Mouse (Mus musculus) cortical plate, adult 2 months (tissue): ENCODE results near the gene Prpsap1. TPM values are rescaled to one million over a fixed set of nuclear protein-coding genes. Genes with fewer than 3 reads are reported as not detected.
"Not testable (repeated sequence)": the region's sequence is repeated elsewhere in the genome, so short reads cannot be mapped to it uniquely, and the experiment has no call there.

Experiments
- H3K27ac ChIP-seq: fragments of 200-500 bp; 2 replicates; pipeline ENCODE4 v1.5.1; 2012; ENCODE audit warnings: low read length, control low read depth, inconsistent platforms; ENCODE audit not compliant: insufficient read depth
- H3K4me1 ChIP-seq: fragments of 200-500 bp; 2 replicates; pipeline ENCODE4 v1.6.1; 2011; ENCODE audit warnings: low read length; ENCODE audit not compliant: control insufficient read depth, insufficient read depth
- H3K4me3 ChIP-seq: fragments of 200-500 bp; 2 replicates; pipeline ENCODE4 v1.5.1; 2011; ENCODE audit warnings: mild to moderate bottlenecking, low read length, control low read depth; ENCODE audit not compliant: insufficient read depth
- CTCF ChIP-seq: fragments of 200-500 bp; IDR thresholded peaks from 2 replicates; pipeline ENCODE4 v1.5.1; 2011; ENCODE audit warnings: mild to moderate bottlenecking, control low read depth, low read length; ENCODE audit not compliant: insufficient read depth; ENCODE audit errors: extremely low read depth
- POLR2A ChIP-seq: fragments of 200-500 bp; IDR thresholded peaks from 2 replicates; pipeline ENCODE4 v1.6.1; 2011; ENCODE audit warnings: mild to moderate bottlenecking, low read length, control low read depth; ENCODE audit not compliant: insufficient read depth; ENCODE audit errors: extremely low read depth
- polyA plus RNA-seq: library from polyadenylated mRNA; depleted of rRNA; stranded (reverse); fragments of >200 nt; gene quantifications from 2 replicates; pipeline ENCODE4 v1.2.3, GENCODE M21; 2012

The Prpsap1 gene
- polyA plus RNA-seq, 1 experiment, result 89.0 TPM

DNA sequence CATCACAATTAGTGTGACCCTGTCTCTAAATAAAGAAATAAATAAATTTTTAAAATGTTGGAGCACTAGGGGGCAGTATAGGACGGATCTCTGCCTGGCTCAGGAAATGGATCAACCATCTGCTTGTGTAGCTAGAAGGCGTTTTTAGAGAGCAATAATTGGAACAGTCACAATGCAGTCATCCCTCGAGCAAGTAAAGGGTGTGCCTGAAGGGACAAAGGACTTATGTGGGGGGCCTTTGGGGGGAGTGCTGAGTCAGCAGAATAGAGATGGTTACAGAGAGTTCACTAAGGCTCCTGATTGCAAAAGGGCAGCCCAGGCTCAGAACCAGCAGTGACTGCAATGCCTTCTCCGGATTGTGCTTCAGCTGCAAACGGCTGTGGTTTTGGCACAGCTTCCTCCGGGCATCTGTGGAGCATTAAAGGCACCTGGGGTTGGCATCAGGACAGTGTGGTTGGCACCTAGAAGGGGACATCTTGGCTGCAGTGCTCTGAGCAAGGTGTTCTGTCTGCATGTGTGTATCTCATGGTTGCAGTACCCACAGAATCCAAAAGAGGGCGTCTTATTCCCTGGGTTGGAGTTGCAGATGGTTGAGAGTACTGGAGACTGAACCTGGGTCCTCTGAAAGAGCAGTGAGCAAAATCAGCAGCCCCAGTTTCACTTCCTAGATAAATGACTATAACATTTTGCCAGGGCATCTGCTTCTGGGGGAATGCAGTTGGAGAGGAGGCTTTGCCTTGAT, 7.2 kb upstream of the Prpsap1 start:
- no peaks in the 10 kb centered on the region for H3K4me1 ChIP-seq
- TF ChIP-seq CTCF (peak; percentile 76), POLR2A (no peak)
- H3K4me3 ChIP-seq, result no peak overlapping the region
- no peak overlapping the region for H3K27ac ChIP-seq

- Histone ChIP-seq H3K27ac (no peak overlapping the region), H3K4me1 (no peaks in the 10 kb centered on the region; the same call in 1 of the 2 replicates), H3K4me3 (no peak overlapping the region)
- no peak for TF ChIP-seq POLR2A
- no peak for TF ChIP-seq CTCF
Measured at GRCm38 (mm10) chr11:116499018-116499417, 5.0 kb upstream of the Prpsap1 start.

GRCm38 (mm10) chr11:116498596-116498995, 4.6 kb upstream of the Prpsap1 start:
- Histone ChIP-seq H3K27ac (no peak overlapping the region), H3K4me1 (no peaks in the 10 kb centered on the region; the same call in 1 of the 2 replicates), H3K4me3 (no peak overlapping the region)
- TF ChIP-seq CTCF (no peak), POLR2A (no peak)

- no peak overlapping the region for H3K4me3 ChIP-seq
- H3K4me1 ChIP-seq, result no peaks in the 10 kb centered on the region; the same call in 1 of the 2 replicates
- H3K27ac ChIP-seq, result no peak overlapping the region
- TF ChIP-seq CTCF (no peak), POLR2A (no peak)
Measured at GRCm38 (mm10) chr11:116497313-116497712, 3.3 kb upstream of the Prpsap1 start.

DNA sequence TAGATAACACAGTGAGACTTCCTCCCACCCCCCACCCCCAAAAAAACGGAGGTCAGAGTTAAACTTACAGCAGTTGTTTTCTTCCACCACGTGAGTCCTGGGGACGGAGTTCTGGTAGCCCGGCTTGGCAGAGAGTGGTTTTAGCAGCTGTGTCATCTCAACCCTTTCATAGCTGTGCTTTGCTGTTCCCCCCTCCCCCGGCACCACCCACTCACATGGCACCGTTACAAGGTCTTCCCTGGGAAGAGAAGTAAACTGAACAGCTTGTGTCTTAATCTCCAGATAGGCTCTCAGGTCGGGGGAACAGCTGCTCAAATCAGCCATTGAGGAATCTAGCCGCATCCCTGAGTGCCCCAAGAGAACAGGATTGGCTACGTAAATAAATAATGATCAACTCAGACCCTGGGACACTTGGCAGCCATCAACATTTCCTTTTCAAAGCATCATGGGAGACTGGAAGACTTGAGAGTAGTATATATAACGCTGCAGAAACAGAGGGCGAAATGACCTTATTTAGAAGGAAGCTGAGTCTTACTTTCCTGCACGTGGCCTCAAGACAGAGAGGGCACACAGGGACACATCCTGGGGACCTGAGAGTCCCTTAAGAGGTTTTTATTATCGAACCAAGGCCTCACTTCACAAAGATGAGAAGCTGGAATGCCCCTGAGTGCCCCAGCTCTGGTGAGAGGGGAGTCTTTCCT, 622 bp upstream of the Prpsap1 start:
- TF ChIP-seq CTCF (no peak), POLR2A (no peak)
- Histone ChIP-seq H3K4me1 (no peaks in the 10 kb centered on the region; the same call in 1 of the 2 replicates), H3K27ac (no peak overlapping the region), H3K4me3 (no peak overlapping the region)

- Histone ChIP-seq H3K4me1 (peaks cover 2% of the 10 kb centered on the region; the same call in 1 of the 2 replicates), H3K27ac (no peak overlapping the region), H3K4me3 (no peak overlapping the region)
- no peak for TF ChIP-seq CTCF
- TF ChIP-seq POLR2A, result no peak
Measured at GRCm38 (mm10) chr11:116493191-116493590, 811 bp downstream of the Prpsap1 start.

DNA sequence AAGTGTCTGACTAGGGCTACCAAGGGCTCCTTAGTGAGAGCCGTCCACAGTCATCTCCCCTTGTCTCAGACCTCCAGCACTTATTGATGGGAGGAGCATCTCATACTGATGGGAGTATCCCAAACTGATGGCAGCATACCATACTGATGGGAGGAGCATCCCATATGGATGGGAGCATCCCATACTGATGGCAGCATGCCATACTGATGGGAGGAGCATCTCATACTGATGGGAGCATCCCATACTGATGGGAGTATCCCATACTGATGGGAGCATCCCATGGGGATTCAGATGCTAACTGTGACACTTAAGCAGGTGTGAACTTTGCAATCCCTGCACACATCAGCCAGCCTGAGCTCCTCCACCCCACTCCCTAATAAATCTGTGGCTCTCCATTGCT, 1.5 kb downstream of the Prpsap1 start:
- H3K4me1 ChIP-seq, H3K4me3 ChIP-seq, H3K27ac ChIP-seq: not testable (repeated sequence)

- TF ChIP-seq POLR2A (no peak), CTCF (no peak)
Measured at GRCm38 (mm10) chr11:116491338-116491737, 2.7 kb downstream of the Prpsap1 start.

DNA sequence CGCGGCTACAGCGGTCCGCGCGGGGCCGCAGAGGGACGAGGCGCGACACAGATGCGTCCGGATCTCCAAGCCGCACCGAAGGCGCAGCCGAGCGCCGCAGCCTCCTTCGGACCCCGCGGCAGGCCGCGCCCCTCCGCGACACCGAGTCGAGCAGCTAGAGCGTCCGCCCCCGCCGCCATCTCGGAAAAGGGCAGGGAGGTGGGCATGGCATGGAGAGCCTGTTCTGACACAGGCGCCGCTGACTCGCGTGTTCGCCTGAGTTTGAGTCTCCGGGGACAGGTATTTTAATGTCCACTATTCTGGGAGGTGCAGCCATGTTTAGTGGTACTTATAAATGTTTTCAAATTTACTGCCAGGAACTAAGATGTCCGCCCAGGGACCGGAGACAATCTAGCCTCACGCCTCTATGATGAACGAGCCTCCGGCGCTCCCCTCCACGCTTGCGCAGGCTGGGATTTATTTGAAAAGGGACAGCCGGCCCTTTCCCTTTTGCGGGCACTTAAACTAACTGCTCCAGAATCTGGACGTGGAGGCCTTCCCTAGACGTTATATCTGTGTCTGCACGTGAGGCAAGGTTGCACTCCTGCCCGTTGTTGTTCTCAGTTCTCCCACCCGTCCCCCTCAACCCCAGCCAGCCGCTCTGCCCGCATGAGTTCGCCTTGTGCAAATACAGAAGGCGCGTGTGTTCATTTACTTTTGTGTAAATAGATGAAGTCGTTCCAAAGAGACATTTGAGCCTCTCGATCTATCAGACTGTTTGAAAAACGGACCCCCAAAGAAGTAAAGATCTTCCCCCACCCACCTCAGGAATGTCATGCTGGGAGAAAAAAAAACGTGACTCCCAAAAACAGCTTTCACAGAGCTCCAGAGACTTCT, 3.5 kb downstream of the Prpsap1 start:
- peak overlapping the region; percentile 72 for H3K4me3 ChIP-seq

More at GRCm38 (mm10) chr11:116491338-116491737, 2.7 kb downstream of the Prpsap1 start:
- Histone ChIP-seq H3K4me3 (no peak overlapping the region; the same call in 1 of the 2 replicates), H3K4me1 (peaks cover 2% of the 10 kb centered on the region; the same call in 1 of the 2 replicates), H3K27ac (no peak overlapping the region)

More for the DNA sequence above, 3.5 kb downstream of the Prpsap1 start:
- Histone ChIP-seq H3K27ac (peak overlapping the region; percentile 94), H3K4me1 (peaks cover 2% of the 10 kb centered on the region; the same call in 1 of the 2 replicates)
- TF ChIP-seq CTCF, result no peak
- peak; percentile 81 for TF ChIP-seq POLR2A
